Mouse (Mus musculus): ENCODE data around the gene Ifnb1. TPM values are rescaled to one million over a fixed set of nuclear protein-coding genes. Genes with fewer than 3 reads are reported as not detected.

Gene Ifnb1
- polyA plus RNA-seq, 1 experiment, result not detected

- no peak for DNase-seq (ENCODE audit: extremely low spot score in 1 of 2, low spot score in 1 of 2)
Observed at GRCm38 (mm10) chr4:88503753-88504152, 18.8 kb downstream of the Ifnb1 start.

- no peak for DNase-seq (ENCODE audit: extremely low spot score in 1 of 2, low spot score in 1 of 2)
Observed at GRCm38 (mm10) chr4:88501247-88501646, 21.3 kb downstream of the Ifnb1 start.

DNA sequence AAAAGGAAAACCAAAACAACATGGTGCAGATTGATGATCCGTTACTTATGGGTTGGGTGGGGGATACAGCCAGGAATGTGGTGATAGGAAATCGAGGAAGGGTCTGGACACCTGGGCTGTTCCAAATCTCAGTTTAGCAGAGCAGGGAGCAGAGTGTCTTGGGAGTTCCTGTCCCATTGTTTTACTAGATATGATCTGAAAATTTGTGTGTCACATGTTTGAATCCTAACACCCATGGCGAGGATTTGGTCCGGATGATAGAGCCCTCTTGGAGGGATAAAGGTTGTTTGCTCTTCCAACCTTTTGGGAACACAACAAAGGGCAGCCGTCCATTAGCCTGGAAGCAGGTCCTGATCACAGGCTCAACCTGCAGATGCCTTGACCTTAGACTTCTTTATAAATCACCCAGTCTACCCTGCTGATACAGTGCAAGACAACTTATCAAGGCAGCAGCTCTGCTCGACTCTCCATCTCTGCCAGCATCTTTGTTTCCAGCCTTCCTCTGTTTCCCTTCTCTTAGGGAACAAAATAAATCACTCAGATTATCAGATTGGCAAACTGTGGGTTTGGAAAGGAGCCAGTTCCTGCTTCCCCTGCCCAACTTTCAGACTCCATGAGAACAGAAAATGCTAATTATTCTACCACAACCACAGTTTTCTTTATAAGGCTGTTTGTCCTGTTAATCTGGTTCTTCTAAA lies 26.1 kb downstream of the Ifnb1 start:
- no peak for DNase-seq (ENCODE audit: extremely low spot score in 1 of 2, low spot score in 1 of 2)

- no peak for DNase-seq (ENCODE audit: extremely low spot score in 1 of 2, low spot score in 1 of 2)
Observed at GRCm38 (mm10) chr4:88489622-88490021, 33.0 kb downstream of the Ifnb1 start.

DNA sequence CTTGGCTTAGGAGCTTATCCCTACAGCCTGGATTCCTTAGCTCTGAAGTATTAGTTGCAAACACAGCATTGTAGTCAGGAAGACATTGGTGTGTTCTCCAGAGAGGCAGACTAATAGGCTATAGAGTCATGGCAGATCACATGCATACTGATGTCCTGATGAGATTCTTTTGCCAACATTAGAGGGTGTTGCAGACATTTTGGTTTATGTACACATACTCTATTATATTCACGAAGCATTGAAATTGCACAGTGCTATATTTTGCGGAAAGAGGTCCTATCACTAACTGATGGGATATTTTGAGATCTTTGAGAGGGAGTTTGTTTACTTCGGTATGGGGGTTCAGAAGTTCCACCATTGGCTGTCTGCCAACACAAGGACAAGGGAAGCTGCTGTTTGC lies 34.5 kb downstream of the Ifnb1 start:
- no peak for DNase-seq (ENCODE audit: extremely low spot score in 1 of 2, low spot score in 1 of 2)

DNA sequence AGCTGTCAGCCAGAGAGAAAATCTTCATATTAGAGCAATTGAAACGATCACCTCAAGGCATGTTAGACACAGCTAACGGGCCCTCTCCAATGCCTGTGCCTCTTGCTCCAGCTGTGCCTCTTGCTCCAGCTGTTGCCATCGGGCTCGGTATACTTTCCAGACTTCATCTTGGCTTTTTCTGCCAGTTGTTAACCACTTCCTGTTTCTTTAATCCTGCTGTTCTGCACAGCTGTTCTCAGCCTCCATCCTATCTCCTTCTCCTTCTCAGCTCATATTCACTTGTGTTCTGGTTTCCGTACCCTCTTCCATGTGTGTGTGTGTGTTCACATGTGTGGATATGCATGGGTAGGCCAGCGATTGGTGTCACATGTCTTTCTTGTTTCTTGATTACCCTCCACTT lies 42.4 kb downstream of the Ifnb1 start:
- no peak for DNase-seq (ENCODE audit: extremely low spot score in 1 of 2, low spot score in 1 of 2)

DNA sequence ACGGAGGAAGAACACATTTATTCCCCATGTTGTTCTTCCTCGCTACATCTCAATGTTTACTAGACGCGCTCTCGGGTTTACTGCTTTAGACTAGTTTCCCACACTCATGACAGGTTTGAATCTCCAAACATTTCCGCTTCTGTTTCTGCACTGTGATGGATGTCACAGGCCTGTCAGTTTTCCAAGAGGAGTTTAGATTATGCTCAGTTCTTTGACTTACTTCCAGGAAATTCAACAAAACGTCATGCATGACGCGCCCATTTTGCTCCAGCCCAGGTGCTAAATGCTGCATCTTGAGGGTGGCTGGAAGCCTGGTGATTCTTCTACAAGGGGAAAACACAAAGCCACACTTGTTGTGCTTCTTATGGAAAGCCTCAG lies 43.8 kb downstream of the Ifnb1 start:
- DNase-seq (ENCODE audit: extremely low spot score in 1 of 2, low spot score in 1 of 2), result no peak

- DNase-seq (ENCODE audit: extremely low spot score in 1 of 2, low spot score in 1 of 2), result no peak
Observed at GRCm38 (mm10) chr4:88478177-88478808, 44.3 kb downstream of the Ifnb1 start.

DNA sequence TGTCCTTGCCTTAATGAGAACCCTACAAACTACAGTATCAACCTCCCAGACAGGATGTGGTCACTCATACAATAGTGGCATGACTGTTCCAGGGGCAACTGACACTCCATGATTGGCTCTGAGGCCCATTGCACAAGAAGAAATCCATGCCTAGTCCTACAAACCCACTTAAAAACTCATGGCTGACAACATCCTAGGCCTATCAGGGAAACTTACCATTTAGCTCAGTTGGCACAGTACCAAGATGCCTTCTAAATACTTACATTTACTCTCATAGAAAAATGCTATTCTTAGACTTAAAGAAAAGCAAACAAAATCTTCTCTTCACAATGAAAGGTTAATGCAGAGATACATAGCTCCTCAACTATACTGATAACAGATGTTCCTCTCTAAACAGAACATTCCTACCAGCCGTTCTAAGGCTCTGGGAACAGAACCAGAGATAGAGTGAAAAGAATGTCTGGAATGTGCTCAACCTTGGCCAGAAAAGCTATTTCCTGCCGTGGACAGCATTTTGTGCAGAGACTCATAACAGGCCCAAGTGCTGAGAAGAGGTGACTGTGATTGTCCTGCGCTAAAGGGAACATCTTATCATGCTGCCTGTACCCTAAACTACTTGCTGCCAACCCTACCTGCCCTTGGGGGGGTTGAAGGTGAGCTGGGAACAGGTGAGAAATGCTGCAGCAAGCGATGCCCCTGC lies 45.9 kb downstream of the Ifnb1 start:
- peak in 1 of 2 experiments; percentile 6 for DNase-seq (ENCODE audit: extremely low spot score in 1 of 2, low spot score in 1 of 2)

- DNase-seq (ENCODE audit: extremely low spot score in 1 of 2, low spot score in 1 of 2), result no peak
Observed at GRCm38 (mm10) chr4:88476084-88476483, 46.5 kb downstream of the Ifnb1 start.

Other genes starting within 250 kb of the Ifnb1 start
- gene Hacd4, start 83.8 kb downstream of the Ifnb1 start, polyA plus RNA-seq (2012; rRNA removed), result 1.2 and 1.8 TPM in 2 replicates
- not detected in 2 replicates for gene Ifna15, start 35.5 kb upstream of the Ifnb1 start, polyA plus RNA-seq (2012; rRNA removed)
- not detected in 2 replicates for gene Ifna14, start 49.0 kb upstream of the Ifnb1 start, polyA plus RNA-seq (2012; rRNA removed)
- gene Ifna9, start 69.6 kb upstream of the Ifnb1 start, polyA plus RNA-seq (2012; rRNA removed), result not detected in 2 replicates
- gene Ifna12, start 80.6 kb upstream of the Ifnb1 start, polyA plus RNA-seq (2012; rRNA removed), result not detected in 2 replicates
- not detected in 2 replicates for gene C87499, start 111.6 kb upstream of the Ifnb1 start, polyA plus RNA-seq (2012; rRNA removed)
- not detected in 2 replicates for gene Ifna13, start 121.7 kb upstream of the Ifnb1 start, polyA plus RNA-seq (2012; rRNA removed)
- not detected in 2 replicates for gene Ifna16, start 154.2 kb upstream of the Ifnb1 start, polyA plus RNA-seq (2012; rRNA removed)
- gene Ifna2, start 161.1 kb upstream of the Ifnb1 start, polyA plus RNA-seq (2012; rRNA removed), result not detected in 2 replicates
- not detected in 2 replicates for gene Ifnab, start 168.6 kb upstream of the Ifnb1 start, polyA plus RNA-seq (2012; rRNA removed)
- gene Gm26566, start 199.0 kb upstream of the Ifnb1 start, polyA plus RNA-seq (2012; rRNA removed), result 0.80 and 1.0 TPM in 2 replicates
- 43.0 and 47.0 TPM in 2 replicates for gene Klhl9, start 199.7 kb upstream of the Ifnb1 start, polyA plus RNA-seq (2012; rRNA removed)
- gene Gm13271, start 232.1 kb upstream of the Ifnb1 start, polyA plus RNA-seq (2012; rRNA removed), result not detected in 2 replicates
- not detected in 2 replicates for gene Gm13283, start 237.3 kb upstream of the Ifnb1 start, polyA plus RNA-seq (2012; rRNA removed)

Data from frontal cortex, adult 2 months (tissue).